Mouse (Mus musculus) 416B (cell line): ENCODE measurements around the gene Thada.
A peak's percentile ranks its signal among the peaks of the same experiment; 100 is the strongest.
"Not testable (repeated sequence)": the region's sequence is repeated elsewhere in the genome, so short reads cannot be mapped to it uniquely, and the experiment has no call there.

Experiments used
- DNase-seq: peaks from one replicate; pipeline ENCODE4 v3.0.0; 2011; ENCODE audit warnings: low read depth

Gene Thada

DNA sequence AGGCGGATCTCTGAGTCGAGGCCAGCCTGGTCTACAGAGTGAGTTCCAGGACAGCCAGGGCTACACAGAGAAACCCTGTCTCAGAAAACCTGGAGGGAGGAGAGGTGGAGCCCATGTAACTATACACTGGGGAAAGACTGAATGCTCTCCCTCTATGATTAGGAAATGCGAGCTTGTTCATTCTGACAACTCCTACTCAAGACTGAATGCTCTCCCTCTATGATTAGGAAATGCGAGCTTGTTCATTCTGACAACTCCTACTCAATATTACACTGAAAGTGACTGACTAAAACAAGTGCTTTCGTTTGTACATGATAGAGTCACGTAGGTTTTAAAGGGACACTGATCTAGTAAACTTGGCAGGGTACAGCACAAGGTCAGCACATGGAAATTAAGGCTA lies 174.8 kb downstream of the Thada start:
- DNase-seq: not testable (repeated sequence)

- DNase-seq: no peak
These were observed 178.2 kb downstream of the Thada start for GRCm38 (mm10) chr17:84287675-84288420.

GRCm38 (mm10) chr17:84286536-84286935 lies 179.5 kb downstream of the Thada start:
- no peak for DNase-seq

DNA sequence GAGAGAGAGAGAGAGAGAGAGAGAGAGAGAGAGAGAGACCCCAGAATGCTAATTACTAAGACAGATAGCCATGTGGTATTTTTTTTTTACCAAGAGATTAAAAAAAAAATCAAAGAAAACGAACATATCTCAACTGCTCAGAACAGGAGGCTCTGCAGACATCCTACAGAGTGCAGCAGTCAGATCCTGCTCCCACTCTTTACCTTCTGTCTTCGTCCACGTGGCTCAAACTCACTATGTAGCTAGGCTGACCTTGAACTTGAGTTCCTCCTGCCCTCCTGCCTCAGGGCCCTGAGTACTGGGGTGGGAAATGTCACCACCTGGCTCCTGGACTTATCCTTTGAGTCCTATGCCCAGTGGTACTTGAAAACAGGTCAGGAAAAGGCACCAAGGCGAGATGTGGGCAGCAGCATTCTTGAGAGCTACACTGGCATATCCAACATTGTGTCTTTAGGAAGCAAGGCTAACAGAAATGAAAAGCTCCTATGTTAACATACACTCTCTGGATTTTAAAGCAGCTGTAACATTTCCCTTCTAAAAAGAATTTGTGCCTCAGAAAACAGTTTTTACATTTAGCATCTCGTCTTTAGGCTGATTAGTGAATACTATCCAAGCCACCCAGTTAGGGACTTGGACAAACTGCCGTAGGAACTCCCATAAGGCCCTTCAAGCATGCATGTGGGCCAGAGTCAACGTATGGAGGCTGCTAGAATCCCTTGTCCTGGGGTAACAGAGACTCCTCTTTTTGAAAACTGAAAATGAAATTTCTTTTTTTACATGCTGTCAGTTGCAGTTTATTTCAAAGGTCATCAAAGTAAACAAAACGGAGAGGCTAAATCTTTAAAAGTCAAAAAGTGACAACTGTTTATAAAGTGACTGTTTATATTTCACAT lies 183.4 kb downstream of the Thada start:
- no peak for DNase-seq

DNA sequence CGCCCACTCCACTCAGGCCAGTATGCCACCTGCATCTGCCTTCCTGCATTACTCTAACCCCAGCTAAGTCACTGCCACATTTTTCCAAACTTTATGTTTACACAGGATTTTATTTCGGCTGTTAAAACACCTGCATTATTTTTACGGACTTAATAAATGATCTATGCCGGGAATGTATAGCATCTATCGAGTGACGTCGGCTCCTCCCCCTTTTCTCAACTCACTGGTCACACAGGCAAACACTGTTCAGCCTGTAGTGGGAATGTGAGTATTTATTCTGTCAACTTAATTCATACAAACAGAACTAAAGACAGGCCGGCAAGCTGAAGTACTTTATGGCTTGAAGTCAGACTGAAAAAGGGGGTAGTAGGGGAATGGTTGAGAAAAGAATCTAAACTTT lies 187.0 kb downstream of the Thada start:
- no peak for DNase-seq

DNA sequence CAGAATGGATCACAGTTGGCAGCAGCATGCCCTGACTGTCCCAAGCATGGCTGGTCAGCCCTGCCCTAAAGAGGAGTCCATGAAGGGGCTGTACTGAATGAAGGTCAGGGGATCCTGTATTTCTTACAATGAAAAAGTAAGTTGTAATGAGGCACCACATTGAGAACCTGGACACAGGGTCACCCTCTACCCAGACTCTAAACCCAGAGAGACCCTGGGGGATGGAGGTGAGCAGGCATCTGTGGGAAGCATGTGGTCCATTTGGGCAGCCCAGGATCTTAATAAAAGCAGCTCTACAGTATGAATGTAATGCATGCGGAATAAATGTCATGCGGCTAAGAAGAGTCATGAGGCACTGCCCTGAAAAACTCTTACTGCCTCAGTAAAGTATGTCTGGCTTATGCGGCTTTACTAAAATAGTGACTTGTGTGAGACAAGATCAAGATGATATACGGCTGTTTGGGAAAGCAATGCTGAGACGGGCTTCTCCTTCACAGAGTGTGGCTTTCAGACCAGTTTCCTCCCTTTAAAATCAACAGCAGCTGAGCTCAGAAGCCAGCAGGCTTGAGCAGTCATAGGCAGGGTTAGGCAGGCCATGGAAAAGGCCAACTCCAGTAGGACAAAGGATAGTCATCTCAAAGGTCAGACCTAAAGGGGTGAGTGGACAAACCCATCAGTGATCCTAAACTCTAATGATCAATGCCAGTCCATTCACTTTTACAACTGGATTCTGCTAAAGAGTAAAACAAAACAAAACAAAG lies 187.6 kb downstream of the Thada start:
- DNase-seq: no peak

- DNase-seq: no peak
These were observed 191.0 kb downstream of the Thada start for GRCm38 (mm10) chr17:84274999-84275398.

GRCm38 (mm10) chr17:84274163-84274562 lies 191.8 kb downstream of the Thada start:
- no peak for DNase-seq

DNA sequence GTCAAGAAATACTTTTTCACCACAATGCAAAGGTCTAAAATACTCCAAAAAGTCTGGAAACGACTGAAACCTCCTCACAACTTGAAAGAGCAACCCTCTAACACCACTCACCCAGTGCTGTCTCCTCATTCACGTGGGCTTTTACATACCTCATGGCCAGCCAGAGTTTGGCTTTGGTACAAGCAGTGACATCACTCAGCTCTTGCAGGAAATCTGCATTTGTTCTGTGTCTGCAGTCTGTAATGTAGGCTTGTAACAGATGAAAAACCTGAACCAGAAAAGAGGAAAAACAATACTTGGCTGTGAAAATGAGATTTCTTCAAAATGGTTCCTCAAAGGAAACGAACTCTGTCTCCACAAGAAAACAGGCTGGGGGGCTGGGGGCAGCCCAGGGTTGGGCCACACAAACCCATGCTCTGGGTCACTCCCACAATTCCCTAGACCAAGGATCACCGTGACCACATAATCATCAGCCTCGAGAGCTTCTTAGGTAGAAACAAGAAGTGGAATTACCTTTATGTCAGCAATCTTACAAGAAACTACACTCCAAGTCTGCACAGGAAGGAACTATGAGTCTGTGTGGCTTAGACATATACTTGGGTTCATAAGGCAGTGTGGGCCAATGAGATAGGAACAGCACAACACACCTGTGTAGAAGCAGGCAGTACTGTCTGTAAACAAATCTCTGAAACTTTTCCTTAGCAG lies 193.3 kb downstream of the Thada start:
- DNase-seq: peak; percentile 43

DNA sequence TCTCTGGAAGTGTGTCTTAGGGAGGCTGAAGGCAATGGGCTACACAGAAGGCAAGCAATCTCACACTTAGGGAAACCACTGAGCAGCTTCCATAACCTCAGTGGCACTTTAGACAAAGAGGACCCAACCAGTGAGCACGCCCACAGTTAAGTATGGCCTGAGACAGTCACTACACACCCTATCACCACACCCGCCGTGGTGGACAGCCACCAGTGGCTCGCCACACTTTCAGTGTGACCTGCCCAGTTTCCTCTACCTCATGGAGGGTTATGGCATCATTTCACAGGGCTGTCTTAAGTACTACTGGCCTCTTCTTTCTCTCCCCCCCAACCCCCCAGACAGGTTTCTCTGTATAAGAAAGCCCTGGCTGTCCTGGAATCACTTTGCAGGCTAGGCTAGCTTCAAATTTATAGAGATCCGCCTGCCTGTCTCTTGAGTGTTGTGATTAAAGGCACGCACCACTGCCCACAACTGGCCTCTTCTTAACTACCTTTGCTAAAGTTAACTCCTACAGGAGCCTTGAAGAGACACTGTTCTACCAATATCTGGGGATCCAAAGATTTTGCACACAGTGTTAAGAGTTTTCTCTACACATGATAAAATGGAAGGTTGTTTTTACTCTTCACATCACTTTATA lies 194.3 kb downstream of the Thada start:
- no peak for DNase-seq

- DNase-seq: no peak
These were observed 196.3 kb downstream of the Thada start for GRCm38 (mm10) chr17:84269722-84270121.

DNA sequence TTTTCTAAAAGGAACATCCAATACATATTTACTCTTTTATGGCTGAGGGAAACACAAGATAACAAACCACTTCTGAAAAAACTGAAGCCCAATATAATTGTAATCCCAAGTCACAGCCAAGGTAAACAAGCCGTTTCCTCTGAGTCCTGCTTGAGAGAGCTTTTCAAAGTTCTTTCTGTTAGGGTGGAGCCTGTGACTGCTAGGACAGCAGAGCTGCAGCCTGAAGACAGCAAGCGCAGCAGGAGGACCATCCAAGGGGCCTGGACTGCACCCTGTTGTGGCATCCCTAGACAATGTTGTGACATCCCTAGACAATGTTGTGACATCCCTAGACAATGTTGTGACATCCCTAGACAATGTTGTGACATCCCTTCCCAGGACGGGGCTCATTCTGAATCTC lies 197.6 kb downstream of the Thada start:
- DNase-seq: no peak

- DNase-seq: peak; percentile 25
These were observed 198.4 kb downstream of the Thada start for GRCm38 (mm10) chr17:84267456-84268074.

DNA sequence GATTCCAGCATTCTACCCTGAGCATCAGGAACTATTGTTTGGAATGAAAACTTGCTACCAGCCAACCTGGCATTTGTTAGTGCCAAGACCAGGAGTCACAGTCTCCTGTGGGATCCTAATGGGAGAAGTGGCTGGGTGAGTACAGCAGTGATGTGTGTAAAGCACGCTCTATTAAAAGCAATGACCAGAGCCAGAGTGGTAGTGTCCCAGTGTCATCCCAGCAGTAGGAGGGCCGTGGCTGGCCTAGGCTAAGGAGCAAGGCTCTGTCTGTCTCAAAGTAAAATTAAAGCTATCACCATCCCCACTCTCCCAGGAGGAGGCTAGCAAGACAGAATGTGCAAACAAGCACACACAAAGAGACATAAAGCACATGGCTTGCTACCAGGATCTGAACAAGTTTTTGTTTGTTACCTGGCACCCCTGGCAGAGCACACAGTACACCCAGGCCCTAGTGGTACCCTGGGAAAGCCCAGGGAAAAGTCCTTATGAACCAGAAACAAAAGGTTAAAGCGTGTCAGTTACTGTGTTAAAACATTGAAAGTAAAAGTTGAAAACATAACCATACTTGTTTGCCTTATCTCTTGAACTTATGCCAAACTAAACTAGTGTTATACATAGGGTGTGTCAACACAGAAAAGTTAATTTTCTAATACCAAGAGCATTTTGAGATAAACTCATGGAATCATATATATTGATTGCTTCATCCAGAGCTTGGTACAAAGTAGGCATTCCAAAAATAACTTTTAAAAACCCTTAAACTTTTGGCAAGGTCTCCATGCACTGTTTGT lies 199.7 kb downstream of the Thada start:
- DNase-seq: no peak

DNA sequence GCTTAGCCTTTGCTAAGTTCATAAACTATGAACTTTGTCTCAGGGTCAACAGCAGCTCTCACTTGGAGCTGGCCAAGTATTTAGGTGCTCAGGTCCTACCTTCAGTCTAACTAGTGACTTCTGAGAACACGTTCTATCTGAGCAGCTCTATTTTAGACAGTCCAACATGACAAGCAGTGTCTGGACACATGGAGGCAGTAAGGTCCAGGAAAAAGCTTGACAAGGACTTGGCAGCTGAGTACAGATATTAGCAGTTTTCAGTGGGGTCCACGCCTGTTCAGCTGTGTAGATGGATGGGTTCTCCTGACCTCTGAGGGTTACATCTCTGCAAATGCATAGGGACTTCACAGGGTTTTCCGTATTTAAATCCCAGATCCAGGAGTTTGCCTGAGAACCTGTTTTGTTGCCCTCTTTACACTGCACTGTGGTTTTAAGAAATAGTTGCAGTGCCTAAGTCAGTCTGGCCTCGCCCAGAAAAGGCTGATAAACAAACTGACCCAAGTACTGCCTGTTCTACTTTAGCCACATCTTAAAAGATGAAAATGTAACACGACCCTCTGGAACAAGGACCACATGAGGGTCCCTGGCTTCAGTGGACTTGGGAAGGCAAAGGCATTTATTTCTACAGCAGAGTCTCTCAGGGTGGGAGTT lies 200.4 kb downstream of the Thada start:
- DNase-seq: no peak

DNA sequence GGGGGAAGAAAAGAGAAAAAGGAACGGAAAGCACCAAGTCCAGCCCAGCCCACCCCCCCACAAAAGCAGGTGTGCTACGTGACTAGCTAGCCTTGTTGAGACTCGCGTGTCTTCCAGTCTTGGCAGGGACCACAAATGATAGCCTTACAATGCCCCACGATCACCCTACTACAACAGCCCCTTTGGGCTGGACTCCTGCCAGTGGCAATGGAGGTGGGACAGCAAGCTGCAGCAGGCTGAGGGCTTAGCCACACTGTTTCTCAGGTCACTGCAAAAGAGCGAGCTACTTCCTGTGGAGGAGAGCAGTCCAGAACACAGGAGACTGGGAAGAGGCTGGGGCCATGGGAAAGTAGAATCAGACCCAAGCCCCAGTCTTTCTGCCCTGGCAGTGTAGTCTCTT lies 201.7 kb downstream of the Thada start:
- no peak for DNase-seq

- no peak for DNase-seq
These were observed 202.4 kb downstream of the Thada start for GRCm38 (mm10) chr17:84263591-84263990.

GRCm38 (mm10) chr17:84262325-84262979 lies 203.6 kb downstream of the Thada start:
- DNase-seq: no peak

DNA sequence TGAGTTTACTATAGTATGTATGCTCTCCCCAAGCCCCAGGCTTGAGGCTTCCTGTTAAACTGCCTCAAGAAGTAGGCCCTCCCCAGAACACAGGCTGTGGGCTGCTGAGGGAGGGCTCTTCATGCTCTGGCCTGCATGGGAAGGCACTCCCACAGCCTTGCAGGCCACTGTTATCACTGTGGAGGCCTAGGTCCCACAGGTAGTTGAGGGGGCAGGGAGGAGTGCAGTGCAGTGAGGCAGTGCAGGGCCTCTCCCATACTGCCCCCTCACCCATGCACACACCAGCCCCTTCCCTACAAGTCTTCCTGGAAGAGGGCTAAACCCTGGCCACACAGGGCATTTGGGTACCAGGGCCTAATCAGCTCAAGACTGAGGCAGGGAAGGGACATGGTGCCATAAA lies 205.0 kb downstream of the Thada start:
- DNase-seq: no peak
